Mouse (Mus musculus): ENCODE data around the gene Arl8b. TPM values are rescaled to one million over a fixed set of nuclear protein-coding genes. Genes with fewer than 3 reads are reported as not detected.

Gene Arl8b
- polyA plus RNA-seq, 1 experiment from 2014 or later = 33.1 TPM

DNA sequence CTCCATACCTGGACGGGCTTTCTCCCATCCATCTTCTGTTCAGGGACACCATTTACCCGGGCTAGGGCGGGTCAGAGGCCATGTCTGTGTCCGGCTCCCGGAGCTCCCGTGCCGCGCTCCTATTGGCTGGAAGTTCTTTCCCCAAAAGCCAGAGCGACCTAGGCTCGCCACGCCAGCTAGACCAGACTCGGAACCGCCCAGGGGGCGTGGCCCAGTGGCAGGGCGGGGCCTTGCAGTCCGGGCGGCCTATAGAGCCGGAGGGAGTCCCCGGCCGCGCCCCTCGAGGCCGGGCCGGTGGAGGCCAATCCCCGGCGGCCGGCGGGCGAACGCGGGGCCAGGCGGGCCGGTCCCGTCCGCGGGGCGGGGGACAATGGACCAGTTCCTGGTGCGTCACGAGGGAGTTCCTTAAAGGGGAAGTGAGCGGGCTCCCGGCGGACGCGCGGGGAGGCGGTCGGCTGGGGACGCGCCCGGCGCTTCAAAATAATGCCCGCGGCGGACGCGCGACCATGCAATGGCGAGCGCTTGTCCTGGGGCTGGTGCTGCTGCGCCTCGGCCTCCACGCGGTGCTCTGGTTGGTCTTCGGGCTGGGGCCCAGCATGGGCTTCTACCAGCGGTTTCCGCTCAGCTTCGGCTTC is 45.5 kb downstream of the Arl8b start, which contains the start of gene Edem1:
Gene Edem1 (plus strand): TSS at position 408 of the 635 bp plus-strand sequence.
- peak within 1 kb of the TSS; percentile 91 for H3K4me3 ChIP-seq (ENCODE audit: low read depth, low read length)
- under 1% methylated on average over 67 of the region's 67 CpGs for WGBS (ENCODE audit: insufficient replicate concordance)
- H3K9me3 ChIP-seq (replicated peaks; ENCODE audit: control insufficient read depth, low read length) = no peaks in the 10 kb centered on the region
- H3K9ac ChIP-seq (ENCODE audit: low read depth, low read length) = peak within 1 kb of the TSS; percentile 93
- peak within 1 kb of the TSS; percentile 77 for H3K27ac ChIP-seq (ENCODE audit: low read length)
- H3K4me2 ChIP-seq (ENCODE audit: low read depth, low read length) = peak within 1 kb of the TSS; percentile 99
- no peaks in the 10 kb centered on the region; the same call in 1 of the 2 replicates for H3K36me3 ChIP-seq (ENCODE audit: control insufficient read depth, insufficient read depth)
- ATAC-seq (ENCODE audit: low read depth) = peak; percentile 98
- H3K27me3 ChIP-seq (ENCODE audit: control insufficient read depth, insufficient read depth, low read depth, low read length) = no peaks in the 10 kb centered on the region
- peaks cover 26% of the 10 kb centered on the region for H3K4me1 ChIP-seq (ENCODE audit: control insufficient read depth, low read depth, low read length)

DNA sequence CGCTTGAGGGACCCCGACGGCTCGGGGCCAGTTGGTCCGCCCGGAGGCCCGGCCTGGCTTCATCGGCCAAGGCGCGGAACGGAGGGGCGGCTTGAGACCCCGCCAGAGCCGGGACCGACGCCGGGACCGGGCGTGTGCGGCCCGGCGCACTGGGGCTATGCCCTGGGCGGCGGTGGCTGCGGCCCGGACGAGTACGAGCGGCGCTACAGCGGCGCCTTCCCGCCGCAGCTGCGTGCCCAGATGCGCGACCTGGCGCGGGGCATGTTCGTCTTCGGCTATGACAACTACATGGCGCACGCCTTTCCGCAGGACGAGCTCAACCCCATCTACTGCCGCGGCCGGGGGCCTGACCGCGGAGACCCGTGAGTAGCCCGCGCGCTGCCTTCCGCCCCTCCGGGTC is 46.0 kb downstream of the Arl8b start:
- peak overlapping the region; percentile 93 for H3K9ac ChIP-seq (ENCODE audit: low read depth, low read length)
- peaks cover 31% of the 10 kb centered on the region for H3K4me1 ChIP-seq (ENCODE audit: control insufficient read depth, low read depth, low read length)
- H3K4me2 ChIP-seq (ENCODE audit: low read depth, low read length) = peak overlapping the region; percentile 99
- H3K27ac ChIP-seq (ENCODE audit: low read length) = peak overlapping the region; percentile 77
- peak; percentile 20 for ATAC-seq (ENCODE audit: low read depth)
- under 1% methylated on average over 52 of the region's 56 CpGs for WGBS (ENCODE audit: insufficient replicate concordance)
- H3K4me3 ChIP-seq (ENCODE audit: low read depth, low read length) = peak overlapping the region; percentile 91
- H3K9me3 ChIP-seq (replicated peaks; ENCODE audit: control insufficient read depth, low read length) = no peaks in the 10 kb centered on the region
- H3K36me3 ChIP-seq (ENCODE audit: control insufficient read depth, insufficient read depth) = no peaks in the 10 kb centered on the region
- no peaks in the 10 kb centered on the region for H3K27me3 ChIP-seq (ENCODE audit: control insufficient read depth, insufficient read depth, low read depth, low read length)

- 11% methylated on average over 22 of the region's 22 CpGs for WGBS (ENCODE audit: insufficient replicate concordance)
- Histone ChIP-seq H3K4me1 (ENCODE audit: control insufficient read depth, low read depth, low read length) (peaks cover 34% of the 10 kb centered on the region), H3K4me2 (ENCODE audit: low read depth, low read length) (peak overlapping the region; percentile 99), H3K36me3 (ENCODE audit: control insufficient read depth, insufficient read depth) (no peaks in the 10 kb centered on the region), H3K9me3 (replicated peaks; ENCODE audit: control insufficient read depth, low read length) (no peaks in the 10 kb centered on the region), H3K27ac (ENCODE audit: low read length) (no peak overlapping the region), H3K9ac (ENCODE audit: low read depth, low read length) (peak overlapping the region; percentile 93), H3K27me3 (ENCODE audit: control insufficient read depth, insufficient read depth, low read depth, low read length) (no peaks in the 10 kb centered on the region), H3K4me3 (ENCODE audit: low read depth, low read length) (peak overlapping the region; percentile 91)
- ATAC-seq (ENCODE audit: low read depth) = no peak
These were observed 46.8 kb downstream of the Arl8b start for GRCm38 (mm10) chr6:108829386-108830370.

GRCm38 (mm10) chr6:108832170-108832569 is 49.3 kb downstream of the Arl8b start:
- no peak overlapping the region for H3K4me3 ChIP-seq (ENCODE audit: low read depth, low read length)
- H3K27me3 ChIP-seq (ENCODE audit: control insufficient read depth, insufficient read depth, low read depth, low read length) = no peaks in the 10 kb centered on the region
- no peaks in the 10 kb centered on the region for H3K36me3 ChIP-seq (ENCODE audit: control insufficient read depth, insufficient read depth)
- 0 out of 2 replicates have a peak overlapping the region, but pooled peaks have one; percentile 15 for H3K4me2 ChIP-seq (ENCODE audit: low read depth, low read length)
- 25% methylated on average over 1 of the region's 1 CpGs for whole genome bisulfite sequencing (ENCODE audit: insufficient replicate concordance)
- H3K9me3 ChIP-seq (replicated peaks; ENCODE audit: control insufficient read depth, low read length) = no peaks in the 10 kb centered on the region
- no peak overlapping the region for H3K27ac ChIP-seq (ENCODE audit: low read length)
- peaks cover 39% of the 10 kb centered on the region for H3K4me1 ChIP-seq (ENCODE audit: control insufficient read depth, low read depth, low read length)
- no peak for ATAC-seq (ENCODE audit: low read depth)
- H3K9ac ChIP-seq (ENCODE audit: low read depth, low read length) = no peak overlapping the region

- Histone ChIP-seq H3K27ac (ENCODE audit: low read length) (no peak overlapping the region), H3K27me3 (ENCODE audit: control insufficient read depth, insufficient read depth, low read depth, low read length) (no peaks in the 10 kb centered on the region), H3K4me3 (ENCODE audit: low read depth, low read length) (no peak overlapping the region), H3K9me3 (replicated peaks; ENCODE audit: control insufficient read depth, low read length) (no peaks in the 10 kb centered on the region), H3K9ac (ENCODE audit: low read depth, low read length) (no peak overlapping the region), H3K36me3 (ENCODE audit: control insufficient read depth, insufficient read depth) (no peaks in the 10 kb centered on the region), H3K4me2 (ENCODE audit: low read depth, low read length) (no peak overlapping the region), H3K4me1 (ENCODE audit: control insufficient read depth, low read depth, low read length) (peaks cover 37% of the 10 kb centered on the region)
- ATAC-seq (ENCODE audit: low read depth) = no peak
- WGBS (ENCODE audit: insufficient replicate concordance) = 17% methylated on average over 6 of the region's 6 CpGs
These were observed 50.1 kb downstream of the Arl8b start for GRCm38 (mm10) chr6:108832989-108833388.

- Histone ChIP-seq H3K4me1 (ENCODE audit: control insufficient read depth, low read depth, low read length) (peaks cover 37% of the 10 kb centered on the region), H3K4me3 (ENCODE audit: low read depth, low read length) (no peak overlapping the region; the same call in 1 of the 2 replicates)
These were observed 51.2 kb downstream of the Arl8b start for GRCm38 (mm10) chr6:108833963-108834697.

DNA sequence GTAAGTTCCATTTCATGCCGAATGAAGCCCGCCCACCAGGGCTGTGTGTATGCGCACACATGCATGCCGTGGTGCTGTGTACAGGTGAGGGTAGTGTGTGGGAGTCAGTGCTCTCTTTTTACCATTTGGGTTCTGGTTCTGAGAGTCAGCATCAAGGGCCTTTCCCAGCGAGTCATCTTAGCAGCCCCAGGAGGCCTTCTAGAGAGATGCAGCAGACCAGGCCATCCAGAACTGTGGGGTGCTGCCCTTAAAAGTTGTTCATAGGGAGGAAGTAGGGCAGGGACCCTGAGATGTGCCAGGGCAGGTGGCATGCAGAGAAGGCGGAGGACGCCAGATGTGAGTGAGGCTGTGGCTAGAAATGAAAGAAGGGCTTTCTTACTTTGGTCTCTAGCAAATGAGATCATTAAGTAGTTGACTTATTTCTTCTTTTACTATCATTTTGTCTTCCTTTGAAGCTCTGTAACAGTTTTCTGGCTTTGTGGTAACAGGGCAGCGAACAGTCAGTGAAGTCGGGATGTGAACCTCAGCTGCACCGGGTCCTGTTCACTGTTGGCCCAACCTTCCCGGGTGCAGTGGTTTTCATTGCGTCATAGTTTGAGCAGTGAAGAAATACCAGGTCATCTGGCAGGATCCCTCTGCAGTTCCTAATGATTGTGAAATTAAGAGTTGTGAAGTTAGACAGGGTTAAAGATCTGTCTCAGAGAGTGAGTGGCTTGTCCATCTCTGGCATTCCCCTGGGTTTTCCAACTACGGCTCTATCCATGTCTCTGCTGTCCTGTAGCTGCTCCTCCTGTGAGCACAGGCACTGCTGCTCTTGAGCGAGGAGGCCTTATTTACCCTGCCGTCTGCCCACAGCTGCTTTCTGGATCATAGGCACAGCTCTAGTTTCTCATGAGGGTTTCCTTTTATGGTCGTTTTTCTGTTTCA is 53.1 kb downstream of the Arl8b start:
- no peaks in the 10 kb centered on the region for H3K9me3 ChIP-seq (replicated peaks; ENCODE audit: control insufficient read depth, low read length)
- H3K27ac ChIP-seq (ENCODE audit: low read length) = peak overlapping the region; percentile 67
- H3K27me3 ChIP-seq (ENCODE audit: control insufficient read depth, insufficient read depth, low read depth, low read length) = no peaks in the 10 kb centered on the region
- H3K36me3 ChIP-seq (ENCODE audit: control insufficient read depth, insufficient read depth) = no peaks in the 10 kb centered on the region
- ATAC-seq (ENCODE audit: low read depth) = peak; percentile 84
- H3K4me1 ChIP-seq (ENCODE audit: control insufficient read depth, low read depth, low read length) = peaks cover 32% of the 10 kb centered on the region
- WGBS (ENCODE audit: insufficient replicate concordance) = 59% methylated on average over 16 of the region's 16 CpGs
- no peak overlapping the region for H3K9ac ChIP-seq (ENCODE audit: low read depth, low read length)
- peak overlapping the region; percentile 9; the same call in 1 of the 2 replicates for H3K4me3 ChIP-seq (ENCODE audit: low read depth, low read length)
- peak overlapping the region; percentile 41 for H3K4me2 ChIP-seq (ENCODE audit: low read depth, low read length)

More at GRCm38 (mm10) chr6:108833963-108834697, 51.2 kb downstream of the Arl8b start:
- H3K27ac ChIP-seq (ENCODE audit: low read length) = peak overlapping the region; percentile 59
- no peak for ATAC-seq (ENCODE audit: low read depth)
- H3K27me3 ChIP-seq (ENCODE audit: control insufficient read depth, insufficient read depth, low read depth, low read length) = no peaks in the 10 kb centered on the region
- WGBS (ENCODE audit: insufficient replicate concordance) = 32% methylated on average over 8 of the region's 8 CpGs
- H3K9me3 ChIP-seq (replicated peaks; ENCODE audit: control insufficient read depth, low read length) = no peaks in the 10 kb centered on the region
- H3K36me3 ChIP-seq (ENCODE audit: control insufficient read depth, insufficient read depth) = no peaks in the 10 kb centered on the region
- H3K9ac ChIP-seq (ENCODE audit: low read depth, low read length) = no peak overlapping the region
- peak overlapping the region; percentile 23 for H3K4me2 ChIP-seq (ENCODE audit: low read depth, low read length)

- no peak overlapping the region for H3K4me3 ChIP-seq (ENCODE audit: low read depth, low read length)
- H3K27me3 ChIP-seq (ENCODE audit: control insufficient read depth, insufficient read depth, low read depth, low read length) = no peaks in the 10 kb centered on the region
- H3K9ac ChIP-seq (ENCODE audit: low read depth, low read length) = no peak overlapping the region
- H3K9me3 ChIP-seq (replicated peaks; ENCODE audit: control insufficient read depth, low read length) = no peaks in the 10 kb centered on the region
- peaks cover 24% of the 10 kb centered on the region for H3K4me1 ChIP-seq (ENCODE audit: control insufficient read depth, low read depth, low read length)
- no peak for ATAC-seq (ENCODE audit: low read depth)
- H3K4me2 ChIP-seq (ENCODE audit: low read depth, low read length) = peak overlapping the region; percentile 41; the same call in 1 of the 2 replicates
- 60% methylated on average over 4 of the region's 4 CpGs for WGBS (ENCODE audit: insufficient replicate concordance)
- no peaks in the 10 kb centered on the region for H3K36me3 ChIP-seq (ENCODE audit: control insufficient read depth, insufficient read depth)
- H3K27ac ChIP-seq (ENCODE audit: low read length) = peak overlapping the region; percentile 67; the same call in 1 of the 2 replicates
These were observed 54.2 kb downstream of the Arl8b start for GRCm38 (mm10) chr6:108837081-108837480.
